Mouse (Mus musculus): ENCODE data around the gene Myadml2.

DNA sequence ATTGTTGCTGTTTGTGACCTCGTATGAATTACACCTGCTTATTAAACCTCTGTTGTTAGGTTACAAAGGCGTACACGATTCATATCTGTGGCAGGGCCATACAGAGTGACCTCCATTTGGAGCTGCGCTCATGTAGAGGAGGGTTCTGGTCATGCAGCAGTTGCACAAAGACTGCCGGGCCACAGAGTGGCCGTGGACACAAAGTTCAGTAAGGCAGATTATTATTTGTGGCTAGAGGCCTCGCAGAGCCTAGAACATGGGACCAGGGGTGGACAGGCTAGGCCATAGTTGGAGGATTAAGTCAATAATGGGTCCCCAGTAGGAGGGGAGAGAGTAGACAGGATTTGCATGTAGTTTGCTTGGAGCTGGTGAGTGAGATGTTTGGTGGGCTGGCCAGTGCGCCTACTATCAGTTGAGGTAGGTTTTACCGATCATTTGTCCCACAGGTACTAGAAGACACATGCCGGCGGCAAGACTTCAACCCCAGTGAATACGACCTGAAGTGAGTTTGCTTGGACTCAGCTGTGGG lies 25.7 kb upstream of the Myadml2 start:
- TF ChIP-seq CTCF (IDR thresholded peaks at IDR 0.05; ENCODE audit: low read depth, low read length) (no peak), EP300 (IDR thresholded peaks at IDR 0.05; ENCODE audit: insufficient read depth, low read depth, low read length) (no peak), POLR2A (IDR thresholded peaks at IDR 0.05; ENCODE audit: insufficient read depth, low read length) (no peak)
